Mouse (Mus musculus): Measurements from ENCODE around the gene Shank3. TPM values are rescaled to one million over a fixed set of nuclear protein-coding genes. Genes with fewer than 3 reads are reported as not detected.

The Shank3 gene
- polyA plus RNA-seq, 1 experiment = 5.6 TPM

DNA sequence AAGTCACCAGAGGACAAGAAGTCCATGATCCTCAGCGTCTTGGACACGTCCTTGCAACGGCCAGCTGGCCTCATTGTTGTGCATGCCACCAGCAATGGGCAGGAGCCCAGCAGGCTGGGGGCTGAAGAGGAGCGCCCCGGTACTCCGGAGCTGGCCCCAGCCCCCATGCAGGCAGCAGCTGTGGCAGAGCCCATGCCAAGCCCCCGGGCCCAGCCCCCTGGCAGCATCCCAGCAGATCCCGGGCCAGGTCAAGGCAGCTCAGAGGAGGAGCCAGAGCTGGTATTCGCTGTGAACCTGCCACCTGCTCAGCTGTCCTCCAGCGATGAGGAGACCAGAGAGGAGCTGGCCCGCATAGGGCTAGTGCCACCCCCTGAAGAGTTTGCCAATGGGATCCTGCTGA is 49.4 kb downstream of the Shank3 start:
- Histone ChIP-seq H3K4me3 (ENCODE audit: low read depth, low read length) (peak overlapping the region; percentile 65), H3K27me3 (ENCODE audit: control insufficient read depth, insufficient read depth, low read length, poor library complexity, severe bottlenecking) (no peaks in the 10 kb centered on the region), H3K4me1 (ENCODE audit: control insufficient read depth, insufficient read depth, low read length) (no peaks in the 10 kb centered on the region), H3K9ac (ENCODE audit: low read depth, poor library complexity, severe bottlenecking) (peak overlapping the region; percentile 64; the same call in 1 of the 2 replicates), H3K36me3 (ENCODE audit: control insufficient read depth, insufficient read depth, low read length, poor library complexity, severe bottlenecking) (no peaks in the 10 kb centered on the region), H3K9me3 (replicated peaks; ENCODE audit: control insufficient read depth, insufficient read depth, low read length, poor library complexity, severe bottlenecking) (peaks cover 4% of the 10 kb centered on the region; the same call in 1 of the 2 replicates), H3K27ac (ENCODE audit: insufficient read depth, low read length) (no peak overlapping the region)
- no peak for TF ChIP-seq CTCF (IDR thresholded peaks at IDR 0.05; ENCODE audit: low read depth, low read length)
- no peak for TF ChIP-seq POLR2A (IDR thresholded peaks at IDR 0.05; ENCODE audit: insufficient read depth, low read length)
- no peak for TF ChIP-seq EP300 (IDR thresholded peaks at IDR 0.05; ENCODE audit: insufficient read depth, low read depth, low read length)

DNA sequence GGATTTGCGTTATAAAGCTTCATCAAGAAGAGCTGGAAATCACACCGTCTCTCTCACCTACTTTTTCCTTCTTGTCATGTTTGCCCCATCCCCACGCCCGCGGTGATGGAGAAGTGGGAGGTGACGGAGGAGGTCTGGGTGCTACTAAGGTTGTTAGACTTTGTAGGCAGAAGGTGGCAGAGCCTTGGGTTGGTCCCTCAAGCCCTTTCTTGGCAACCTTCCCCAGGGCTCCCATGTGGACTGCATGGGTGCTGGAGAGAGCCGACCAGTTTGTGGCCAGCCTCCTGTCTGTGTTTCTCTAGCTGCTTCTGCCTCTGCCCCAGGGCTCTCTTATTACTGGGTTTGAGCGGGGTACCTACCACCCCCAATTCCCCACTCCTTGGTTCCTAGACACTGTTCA is 51.1 kb downstream of the Shank3 start:
- TF ChIP-seq EP300 (IDR thresholded peaks at IDR 0.05; ENCODE audit: insufficient read depth, low read depth, low read length) (no peak), POLR2A (IDR thresholded peaks at IDR 0.05; ENCODE audit: insufficient read depth, low read length) (no peak), CTCF (IDR thresholded peaks at IDR 0.05; ENCODE audit: low read depth, low read length) (no peak)
- Histone ChIP-seq H3K36me3 (ENCODE audit: control insufficient read depth, insufficient read depth, low read length, poor library complexity, severe bottlenecking) (no peaks in the 10 kb centered on the region), H3K9me3 (replicated peaks; ENCODE audit: control insufficient read depth, insufficient read depth, low read length, poor library complexity, severe bottlenecking) (no peaks in the 10 kb centered on the region), H3K4me1 (ENCODE audit: control insufficient read depth, insufficient read depth, low read length) (no peaks in the 10 kb centered on the region), H3K9ac (ENCODE audit: low read depth, poor library complexity, severe bottlenecking) (no peak overlapping the region), H3K4me3 (ENCODE audit: low read depth, low read length) (no peak overlapping the region), H3K27me3 (ENCODE audit: control insufficient read depth, insufficient read depth, low read length, poor library complexity, severe bottlenecking) (no peaks in the 10 kb centered on the region), H3K27ac (ENCODE audit: insufficient read depth, low read length) (no peak overlapping the region)

DNA sequence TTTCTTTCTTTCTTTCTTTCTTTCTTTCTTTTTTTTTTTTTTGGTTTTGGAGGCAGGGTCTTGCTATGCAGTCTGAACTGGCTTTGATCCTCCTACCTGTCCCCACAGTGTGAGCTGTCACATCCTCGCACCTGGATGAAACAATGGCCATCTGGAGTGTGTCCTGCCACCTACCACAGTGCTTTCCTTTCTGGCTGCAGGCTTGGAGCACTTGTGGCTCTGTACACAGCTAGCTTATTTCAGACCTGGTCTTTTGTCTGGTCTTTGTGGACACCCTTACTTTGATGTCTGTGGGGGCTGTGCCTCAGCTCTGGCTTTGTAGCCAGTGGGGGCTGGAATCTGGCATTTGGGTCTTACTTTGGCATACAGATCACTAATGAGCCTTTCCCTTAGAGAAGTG is 52.3 kb downstream of the Shank3 start:
- TF ChIP-seq POLR2A (IDR thresholded peaks at IDR 0.05; ENCODE audit: insufficient read depth, low read length) (no peak), CTCF (IDR thresholded peaks at IDR 0.05; ENCODE audit: low read depth, low read length) (no peak), EP300 (IDR thresholded peaks at IDR 0.05; ENCODE audit: insufficient read depth, low read depth, low read length) (no peak)
- Histone ChIP-seq H3K4me3 (ENCODE audit: low read depth, low read length) (no peak overlapping the region), H3K27ac (ENCODE audit: insufficient read depth, low read length) (no peak overlapping the region), H3K9me3 (replicated peaks; ENCODE audit: control insufficient read depth, insufficient read depth, low read length, poor library complexity, severe bottlenecking) (no peaks in the 10 kb centered on the region), H3K36me3 (ENCODE audit: control insufficient read depth, insufficient read depth, low read length, poor library complexity, severe bottlenecking) (no peaks in the 10 kb centered on the region), H3K4me1 (ENCODE audit: control insufficient read depth, insufficient read depth, low read length) (no peaks in the 10 kb centered on the region), H3K27me3 (ENCODE audit: control insufficient read depth, insufficient read depth, low read length, poor library complexity, severe bottlenecking) (no peaks in the 10 kb centered on the region), H3K9ac (ENCODE audit: low read depth, poor library complexity, severe bottlenecking) (no peak overlapping the region)

DNA sequence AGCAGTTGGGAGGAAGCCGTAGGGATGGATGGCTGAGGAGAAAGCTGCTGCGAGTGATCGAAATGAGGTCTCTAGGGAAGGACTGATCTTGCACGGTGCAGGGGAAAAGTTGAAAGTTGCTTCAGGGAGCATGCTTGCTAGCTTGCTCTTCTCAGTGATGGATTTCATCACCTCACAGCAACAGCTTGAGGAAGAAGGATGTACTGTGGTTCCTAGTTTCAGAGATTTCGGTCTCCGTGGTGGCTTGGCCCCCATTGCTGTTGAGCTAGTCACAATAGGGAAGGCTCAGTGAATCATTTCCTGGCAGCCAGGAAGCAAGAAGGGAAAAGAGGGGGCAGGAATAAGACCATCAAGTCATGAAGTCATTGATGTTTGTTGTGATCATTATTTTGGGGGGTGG is 56.2 kb downstream of the Shank3 start:
- TF ChIP-seq CTCF (IDR thresholded peaks at IDR 0.05; ENCODE audit: low read depth, low read length) (no peak), EP300 (IDR thresholded peaks at IDR 0.05; ENCODE audit: insufficient read depth, low read depth, low read length) (no peak), POLR2A (IDR thresholded peaks at IDR 0.05; ENCODE audit: insufficient read depth, low read length) (no peak)
- Histone ChIP-seq H3K27me3 (ENCODE audit: control insufficient read depth, insufficient read depth, low read length, poor library complexity, severe bottlenecking) (no peaks in the 10 kb centered on the region), H3K9ac (ENCODE audit: low read depth, poor library complexity, severe bottlenecking) (no peak overlapping the region), H3K4me1 (ENCODE audit: control insufficient read depth, insufficient read depth, low read length) (no peaks in the 10 kb centered on the region), H3K4me3 (ENCODE audit: low read depth, low read length) (no peak overlapping the region), H3K9me3 (replicated peaks; ENCODE audit: control insufficient read depth, insufficient read depth, low read length, poor library complexity, severe bottlenecking) (no peaks in the 10 kb centered on the region), H3K36me3 (ENCODE audit: control insufficient read depth, insufficient read depth, low read length, poor library complexity, severe bottlenecking) (no peaks in the 10 kb centered on the region), H3K27ac (ENCODE audit: insufficient read depth, low read length) (no peak overlapping the region)

DNA sequence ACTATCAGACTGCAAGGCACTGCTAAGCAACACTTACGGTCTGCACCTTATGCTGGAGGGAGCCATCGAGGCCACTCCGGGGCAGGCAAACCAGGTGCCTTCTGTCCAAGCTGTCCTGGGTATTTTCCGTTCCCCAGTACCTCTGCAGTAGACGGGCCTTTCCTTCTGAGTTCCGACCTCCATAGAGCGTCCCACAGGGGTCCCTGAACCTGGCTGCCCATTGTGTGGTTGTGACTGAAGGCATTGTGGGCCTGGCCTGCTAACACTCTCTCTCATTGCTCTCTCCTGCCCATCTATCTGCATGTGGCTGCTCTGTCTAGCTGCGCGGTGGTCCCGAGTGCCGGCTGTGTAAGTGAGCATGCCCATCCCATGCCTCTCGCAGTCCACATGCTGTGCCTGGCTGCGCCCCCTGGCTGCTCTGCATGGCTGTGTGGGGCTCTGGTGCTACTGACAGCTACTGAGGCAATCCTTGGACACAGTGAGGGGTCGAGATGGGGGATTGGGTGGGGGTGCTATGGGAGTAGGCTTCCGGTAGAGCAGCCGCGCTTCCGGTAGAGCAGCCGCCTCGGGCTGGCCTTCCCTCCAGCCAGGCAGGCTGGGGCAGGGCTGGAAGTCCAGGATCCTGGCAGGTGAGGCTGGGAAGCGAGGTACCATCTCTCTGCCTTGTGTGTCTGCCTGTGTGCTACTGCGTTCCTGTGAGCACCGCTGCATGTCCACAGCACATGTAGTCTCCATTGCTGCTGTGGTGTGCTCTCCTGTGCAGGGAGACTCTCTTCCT is 57.2 kb downstream of the Shank3 start:
- Histone ChIP-seq H3K4me3 (ENCODE audit: low read depth, low read length) (peak overlapping the region; percentile 57), H3K27me3 (ENCODE audit: control insufficient read depth, insufficient read depth, low read length, poor library complexity, severe bottlenecking) (no peaks in the 10 kb centered on the region), H3K4me1 (ENCODE audit: control insufficient read depth, insufficient read depth, low read length) (no peaks in the 10 kb centered on the region), H3K9ac (ENCODE audit: low read depth, poor library complexity, severe bottlenecking) (no peak overlapping the region), H3K36me3 (ENCODE audit: control insufficient read depth, insufficient read depth, low read length, poor library complexity, severe bottlenecking) (no peaks in the 10 kb centered on the region), H3K9me3 (replicated peaks; ENCODE audit: control insufficient read depth, insufficient read depth, low read length, poor library complexity, severe bottlenecking) (no peaks in the 10 kb centered on the region), H3K27ac (ENCODE audit: insufficient read depth, low read length) (no peak overlapping the region)
- TF ChIP-seq POLR2A (IDR thresholded peaks at IDR 0.05; ENCODE audit: insufficient read depth, low read length) = no peak
- peak; percentile 64 for TF ChIP-seq CTCF (IDR thresholded peaks at IDR 0.05; ENCODE audit: low read depth, low read length)
- no peak for TF ChIP-seq EP300 (IDR thresholded peaks at IDR 0.05; ENCODE audit: insufficient read depth, low read depth, low read length)

Data from ES-Bruce4 (cell line).